Mouse (Mus musculus): ENCODE results near the gene Olfr1301.

Olfr1301 gene

GRCm38 (mm10) chr2:111750706-111751105, at the start of gene Olfr1301:
Gene Olfr1301, plus strand, starts transcription at chr2:111751006.
- in situ Hi-C loops (cut with MboI; ENCODE audit: low pct_unique_long_range_greater_than_20kb in 1 of 2, low sequenced_read_pairs in 2 of 2, unreplicated experiment in 1 of 2) = no loop called here

GRCm38 (mm10) chr2:111726739-111727138, 24.1 kb upstream of the Olfr1301 start:
- in situ Hi-C loops (cut with MboI; ENCODE audit: low pct_unique_long_range_greater_than_20kb in 1 of 2, low sequenced_read_pairs in 2 of 2, unreplicated experiment in 1 of 2) = no loop called here

- in situ Hi-C loops (cut with MboI; ENCODE audit: low pct_unique_long_range_greater_than_20kb in 1 of 2, low sequenced_read_pairs in 2 of 2, unreplicated experiment in 1 of 2) = no loop called here
These were observed 26.3 kb downstream of the Olfr1301 start, which contains the start of gene Olfr1302 for GRCm38 (mm10) chr2:111777129-111777528. Gene Olfr1302, plus strand, starts transcription at chr2:111777429.
